Mouse (Mus musculus): ENCODE results near the gene Pcgf5. TPM values are rescaled to one million over a fixed set of nuclear protein-coding genes. Genes with fewer than 3 reads are reported as not detected.

Pcgf5 gene
- total and polyA plus RNA-seq, 3 experiments: 29.1 to 76.4 (median 61.7) TPM

GRCm38 (mm10) chr19:36496532-36496931, 148.4 kb downstream of the Pcgf5 start:
- 77% methylated on average over 4 of the region's 4 CpGs for WGBS
- H3K4me1 ChIP-seq (ENCODE audit: control insufficient read depth, insufficient read depth, low read length): no peaks in the 10 kb centered on the region
- no peak overlapping the region for H3K27ac ChIP-seq
- intact Hi-C loops (cut with DNase I): no loop called here
- no peak overlapping the region for H3K9ac ChIP-seq (ENCODE audit: low read depth, low read length)
- H3K4me3 ChIP-seq: no peak overlapping the region
- no peak for DNase-seq
- TF ChIP-seq POLR2A (IDR thresholded peaks at IDR 0.05; ENCODE audit: insufficient read depth, low read depth, low read length) (no peak), EP300 (IDR thresholded peaks at IDR 0.05; ENCODE audit: insufficient read depth, low read depth, low read length) (no peak), CTCF (IDR thresholded peaks at IDR 0.05) (no peak)
- no peaks in the 10 kb centered on the region for H3K36me3 ChIP-seq (ENCODE audit: control insufficient read depth, insufficient read depth, low read length)
- no peaks in the 10 kb centered on the region for H3K27me3 ChIP-seq (ENCODE audit: control insufficient read depth, insufficient read depth, low read length)
- H3K79me2 ChIP-seq (replicated peaks; ENCODE audit: control insufficient read depth, insufficient read depth, low read length): no peaks in the 10 kb centered on the region

GRCm38 (mm10) chr19:36497067-36497466, 149.0 kb downstream of the Pcgf5 start:
- Histone ChIP-seq H3K4me1 (ENCODE audit: control insufficient read depth, insufficient read depth, low read length) (no peaks in the 10 kb centered on the region), H3K9ac (ENCODE audit: low read depth, low read length) (no peak overlapping the region), H3K27ac (no peak overlapping the region), H3K27me3 (ENCODE audit: control insufficient read depth, insufficient read depth, low read length) (no peaks in the 10 kb centered on the region), H3K4me3 (no peak overlapping the region), H3K79me2 (replicated peaks; ENCODE audit: control insufficient read depth, insufficient read depth, low read length) (no peaks in the 10 kb centered on the region), H3K36me3 (ENCODE audit: control insufficient read depth, insufficient read depth, low read length) (no peaks in the 10 kb centered on the region)
- DNase-seq: no peak
- TF ChIP-seq CTCF (IDR thresholded peaks at IDR 0.05): no peak
- no peak for TF ChIP-seq EP300 (IDR thresholded peaks at IDR 0.05; ENCODE audit: insufficient read depth, low read depth, low read length)
- TF ChIP-seq POLR2A (IDR thresholded peaks at IDR 0.05; ENCODE audit: insufficient read depth, low read depth, low read length): no peak
- WGBS: 46% methylated on average over 4 of the region's 4 CpGs
- intact Hi-C loops (cut with DNase I): no loop called here

- Histone ChIP-seq H3K9ac (ENCODE audit: low read depth, low read length) (no peak overlapping the region), H3K4me3 (no peak overlapping the region), H3K79me2 (replicated peaks; ENCODE audit: control insufficient read depth, insufficient read depth, low read length) (no peaks in the 10 kb centered on the region), H3K36me3 (ENCODE audit: control insufficient read depth, insufficient read depth, low read length) (no peaks in the 10 kb centered on the region), H3K4me1 (ENCODE audit: control insufficient read depth, insufficient read depth, low read length) (no peaks in the 10 kb centered on the region), H3K27me3 (ENCODE audit: control insufficient read depth, insufficient read depth, low read length) (no peaks in the 10 kb centered on the region), H3K27ac (no peak overlapping the region)
- intact Hi-C loops (cut with DNase I): no loop called here
- 59% methylated on average over 5 of the region's 5 CpGs for WGBS
- TF ChIP-seq CTCF (IDR thresholded peaks at IDR 0.05) (no peak), POLR2A (IDR thresholded peaks at IDR 0.05; ENCODE audit: insufficient read depth, low read depth, low read length) (no peak), EP300 (IDR thresholded peaks at IDR 0.05; ENCODE audit: insufficient read depth, low read depth, low read length) (no peak)
- no peak for DNase-seq
These were observed 149.6 kb downstream of the Pcgf5 start for GRCm38 (mm10) chr19:36497744-36498143.

GRCm38 (mm10) chr19:36504716-36505115, 156.6 kb downstream of the Pcgf5 start:
- Histone ChIP-seq H3K9ac (ENCODE audit: low read depth, low read length) (no peak overlapping the region), H3K27ac (no peak overlapping the region), H3K27me3 (ENCODE audit: control insufficient read depth, insufficient read depth, low read length) (no peaks in the 10 kb centered on the region), H3K4me1 (ENCODE audit: control insufficient read depth, insufficient read depth, low read length) (no peaks in the 10 kb centered on the region), H3K4me3 (no peak overlapping the region), H3K36me3 (ENCODE audit: control insufficient read depth, insufficient read depth, low read length) (no peaks in the 10 kb centered on the region), H3K79me2 (replicated peaks; ENCODE audit: control insufficient read depth, insufficient read depth, low read length) (no peaks in the 10 kb centered on the region)
- 84% methylated on average over 2 of the region's 2 CpGs for WGBS
- intact Hi-C loops (cut with DNase I): no loop called here
- no peak for DNase-seq
- TF ChIP-seq CTCF (IDR thresholded peaks at IDR 0.05): no peak
- TF ChIP-seq POLR2A (IDR thresholded peaks at IDR 0.05; ENCODE audit: insufficient read depth, low read depth, low read length): no peak
- no peak for TF ChIP-seq EP300 (IDR thresholded peaks at IDR 0.05; ENCODE audit: insufficient read depth, low read depth, low read length)

Other genes with a start within 250 kb of the Pcgf5 start
- gene Ankrd1, start 228.2 kb upstream of the Pcgf5 start, total RNA-seq (2021): 100 to 1,000 TPM; 383 to 550 TPM
- 316 and 466 TPM in 2 replicates for gene Ankrd1, start 228.2 kb upstream of the Pcgf5 start, polyA plus RNA-seq (2012; rRNA removed)
- 1 to 10 TPM; 1.8 to 2.1 TPM for gene Hectd2, start 206.3 kb downstream of the Pcgf5 start, total RNA-seq (2021)
- 0.82 and 1.7 TPM in 2 replicates for gene Hectd2, start 206.3 kb downstream of the Pcgf5 start, polyA plus RNA-seq (2012; rRNA removed)